Mouse (Mus musculus): ENCODE measurements around the gene Glp1r. TPM values are rescaled to one million over a fixed set of nuclear protein-coding genes. Genes with fewer than 3 reads are reported as not detected.

Glp1r gene
- 0.07 and 0.08 TPM in 2 replicates for polyA plus RNA-seq (2014; fragmentation: Nextera tagmentation; extraction: Ambion mirVana)

- DNase-seq (ENCODE audit: low spot score) (no peak), ATAC-seq (ENCODE audit: insufficient read depth, low FRiP score, low TSS enrichment) (no peak)
- Histone ChIP-seq H3K9ac (ENCODE audit: low read length) (peak within 1 kb of the TSS; percentile 50), H3K4me1 (ENCODE audit: control insufficient read depth, insufficient read depth, low read length) (peaks cover 3% of the 10 kb centered on the region; the same call in 1 of the 2 replicates), H3K4me2 (ENCODE audit: low read depth) (peak within 1 kb of the TSS; percentile 86), H3K27ac (ENCODE audit: low read depth, low read length) (no peak within 1 kb of the TSS), H3K27me3 (ENCODE audit: control insufficient read depth, insufficient read depth, low read length) (peaks cover 13% of the 10 kb centered on the region), H3K4me3 (ENCODE audit: low read depth, low read length) (peak within 1 kb of the TSS; percentile 39), H3K9me3 (ENCODE audit: control insufficient read depth, low read length) (no peaks in the 10 kb centered on the region), H3K36me3 (ENCODE audit: control insufficient read depth, insufficient read depth, low read length) (no peaks in the 10 kb centered on the region)
- under 1% methylated on average over 37 of the region's 37 CpGs for WGBS
Observed at GRCm38 (mm10) chr17:30901627-30902026, at the start of gene Glp1r. TSS of gene Glp1r (plus strand) at chr17:30901817.

DNA sequence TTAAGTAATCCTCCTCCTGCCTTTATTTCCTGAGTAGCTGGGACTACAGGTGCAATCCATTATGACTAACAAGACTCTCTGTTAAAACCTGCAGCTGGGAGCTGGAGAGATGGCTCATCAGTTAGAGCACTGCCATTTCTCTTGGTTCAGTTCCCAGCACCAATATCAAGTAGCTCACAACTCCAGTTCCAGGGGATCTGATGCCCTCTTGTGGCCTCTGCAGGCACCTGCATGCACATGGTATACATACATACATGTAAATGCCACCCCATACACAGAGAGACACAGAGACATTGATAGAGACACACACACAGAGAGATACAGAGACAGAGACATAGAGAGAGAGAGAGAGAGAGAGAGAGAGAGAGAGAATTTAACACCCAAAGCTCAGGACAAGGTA lies 49.3 kb upstream of the Glp1r start:
- H3K27ac ChIP-seq (ENCODE audit: low read depth, low read length): no peak overlapping the region
- H3K27me3 ChIP-seq (ENCODE audit: control insufficient read depth, insufficient read depth, low read length): no peaks in the 10 kb centered on the region
- H3K4me1 ChIP-seq (ENCODE audit: control insufficient read depth, insufficient read depth, low read length): no peaks in the 10 kb centered on the region
- H3K36me3 ChIP-seq (ENCODE audit: control insufficient read depth, insufficient read depth, low read length): no peaks in the 10 kb centered on the region
- ATAC-seq (ENCODE audit: insufficient read depth, low FRiP score, low TSS enrichment) (no peak), DNase-seq (ENCODE audit: low spot score) (no peak)
- no peak overlapping the region for H3K4me2 ChIP-seq (ENCODE audit: low read depth)
- no peaks in the 10 kb centered on the region for H3K9me3 ChIP-seq (ENCODE audit: control insufficient read depth, low read length)
- H3K9ac ChIP-seq (ENCODE audit: low read length): no peak overlapping the region
- H3K4me3 ChIP-seq (ENCODE audit: low read depth, low read length): no peak overlapping the region

GRCm38 (mm10) chr17:30857347-30857746 lies 44.3 kb upstream of the Glp1r start:
- Histone ChIP-seq H3K27me3 (ENCODE audit: control insufficient read depth, insufficient read depth, low read length) (no peaks in the 10 kb centered on the region), H3K9ac (ENCODE audit: low read length) (no peak overlapping the region), H3K9me3 (ENCODE audit: control insufficient read depth, low read length) (no peaks in the 10 kb centered on the region), H3K4me2 (ENCODE audit: low read depth) (no peak overlapping the region), H3K36me3 (ENCODE audit: control insufficient read depth, insufficient read depth, low read length) (no peaks in the 10 kb centered on the region), H3K4me3 (ENCODE audit: low read depth, low read length) (no peak overlapping the region), H3K4me1 (ENCODE audit: control insufficient read depth, insufficient read depth, low read length) (peaks cover 10% of the 10 kb centered on the region), H3K27ac (ENCODE audit: low read depth, low read length) (no peak overlapping the region)
- ATAC-seq (ENCODE audit: insufficient read depth, low FRiP score, low TSS enrichment) (no peak), DNase-seq (ENCODE audit: low spot score) (no peak)
- WGBS: 90% methylated on average over 5 of the region's 5 CpGs

DNA sequence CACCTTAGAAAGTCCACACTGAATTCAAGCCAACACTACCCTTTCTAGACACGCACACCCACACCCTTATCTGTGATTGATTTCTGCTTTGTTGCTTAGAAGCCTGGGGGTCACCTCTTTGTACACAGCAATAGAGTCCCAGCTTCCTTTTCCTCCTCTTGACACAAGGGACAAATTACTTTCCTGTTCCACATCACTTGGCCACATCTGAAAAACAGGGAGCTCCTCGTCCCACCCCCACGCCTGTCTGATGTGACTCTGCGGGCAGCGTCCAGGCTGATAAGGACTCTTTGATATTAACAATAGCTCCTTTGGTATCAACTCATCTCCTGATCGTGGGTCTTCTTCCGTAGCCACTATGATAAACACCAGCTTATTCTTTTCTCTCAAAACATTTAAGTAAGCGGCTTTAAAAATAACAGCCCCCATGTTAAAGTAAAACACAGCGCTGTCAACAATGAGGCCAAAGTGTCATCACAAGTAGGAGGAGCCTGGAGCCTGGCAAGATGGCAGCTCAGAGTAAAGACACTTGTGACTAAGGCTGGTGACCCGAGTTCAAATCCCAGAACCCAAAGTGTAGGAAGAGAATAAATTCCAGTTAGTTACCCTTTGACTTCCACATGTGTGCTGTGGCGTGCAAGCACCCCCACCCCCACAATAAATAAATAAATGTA lies 42.9 kb upstream of the Glp1r start:
- no peak overlapping the region for H3K9ac ChIP-seq (ENCODE audit: low read length)
- peaks cover 10% of the 10 kb centered on the region for H3K4me1 ChIP-seq (ENCODE audit: control insufficient read depth, insufficient read depth, low read length)
- no peaks in the 10 kb centered on the region for H3K27me3 ChIP-seq (ENCODE audit: control insufficient read depth, insufficient read depth, low read length)
- no peak for DNase-seq (ENCODE audit: low spot score)
- WGBS: 76% methylated on average over 11 of the region's 11 CpGs
- no peak for ATAC-seq (ENCODE audit: insufficient read depth, low FRiP score, low TSS enrichment)
- no peak overlapping the region for H3K27ac ChIP-seq (ENCODE audit: low read depth, low read length)
- no peak overlapping the region for H3K4me2 ChIP-seq (ENCODE audit: low read depth)
- no peak overlapping the region for H3K4me3 ChIP-seq (ENCODE audit: low read depth, low read length)
- H3K9me3 ChIP-seq (ENCODE audit: control insufficient read depth, low read length): no peaks in the 10 kb centered on the region
- H3K36me3 ChIP-seq (ENCODE audit: control insufficient read depth, insufficient read depth, low read length): no peaks in the 10 kb centered on the region

GRCm38 (mm10) chr17:30859989-30860585 lies 41.5 kb upstream of the Glp1r start:
- WGBS: 40% methylated on average over 10 of the region's 10 CpGs
- Histone ChIP-seq H3K27me3 (ENCODE audit: control insufficient read depth, insufficient read depth, low read length) (no peaks in the 10 kb centered on the region), H3K9ac (ENCODE audit: low read length) (no peak overlapping the region), H3K4me3 (ENCODE audit: low read depth, low read length) (no peak overlapping the region), H3K4me2 (ENCODE audit: low read depth) (no peak overlapping the region), H3K4me1 (ENCODE audit: control insufficient read depth, insufficient read depth, low read length) (peaks cover 10% of the 10 kb centered on the region), H3K9me3 (ENCODE audit: control insufficient read depth, low read length) (no peaks in the 10 kb centered on the region), H3K36me3 (ENCODE audit: control insufficient read depth, insufficient read depth, low read length) (no peaks in the 10 kb centered on the region), H3K27ac (ENCODE audit: low read depth, low read length) (peak overlapping the region; percentile 39)
- DNase-seq (ENCODE audit: low spot score) (peak; percentile 27), ATAC-seq (ENCODE audit: insufficient read depth, low FRiP score, low TSS enrichment) (no peak)

GRCm38 (mm10) chr17:30860606-30861005 lies 41.0 kb upstream of the Glp1r start:
- H3K27ac ChIP-seq (ENCODE audit: low read depth, low read length): peak overlapping the region; percentile 39; the same call in 1 of the 2 replicates
- no peak for ATAC-seq (ENCODE audit: insufficient read depth, low FRiP score, low TSS enrichment)
- H3K9ac ChIP-seq (ENCODE audit: low read length): no peak overlapping the region
- H3K4me2 ChIP-seq (ENCODE audit: low read depth): no peak overlapping the region
- H3K4me3 ChIP-seq (ENCODE audit: low read depth, low read length): no peak overlapping the region
- peaks cover 10% of the 10 kb centered on the region for H3K4me1 ChIP-seq (ENCODE audit: control insufficient read depth, insufficient read depth, low read length)
- no peaks in the 10 kb centered on the region for H3K36me3 ChIP-seq (ENCODE audit: control insufficient read depth, insufficient read depth, low read length)
- DNase-seq (ENCODE audit: low spot score): no peak
- H3K9me3 ChIP-seq (ENCODE audit: control insufficient read depth, low read length): no peaks in the 10 kb centered on the region
- no peaks in the 10 kb centered on the region for H3K27me3 ChIP-seq (ENCODE audit: control insufficient read depth, insufficient read depth, low read length)
- WGBS: 72% methylated on average over 7 of the region's 7 CpGs

- ATAC-seq (ENCODE audit: insufficient read depth, low FRiP score, low TSS enrichment) (no peak), DNase-seq (ENCODE audit: low spot score) (no peak)
- no peaks in the 10 kb centered on the region for H3K9me3 ChIP-seq (ENCODE audit: control insufficient read depth, low read length)
- H3K4me3 ChIP-seq (ENCODE audit: low read depth, low read length): no peak overlapping the region
- H3K27ac ChIP-seq (ENCODE audit: low read depth, low read length): no peak overlapping the region
- 75% methylated on average over 8 of the region's 8 CpGs for WGBS
- no peaks in the 10 kb centered on the region for H3K27me3 ChIP-seq (ENCODE audit: control insufficient read depth, insufficient read depth, low read length)
- no peak overlapping the region for H3K9ac ChIP-seq (ENCODE audit: low read length)
- no peak overlapping the region for H3K4me2 ChIP-seq (ENCODE audit: low read depth)
- H3K36me3 ChIP-seq (ENCODE audit: control insufficient read depth, insufficient read depth, low read length): no peaks in the 10 kb centered on the region
- H3K4me1 ChIP-seq (ENCODE audit: control insufficient read depth, insufficient read depth, low read length): no peaks in the 10 kb centered on the region
Observed at GRCm38 (mm10) chr17:30866281-30866680, 35.3 kb upstream of the Glp1r start.

GRCm38 (mm10) chr17:30866966-30867365 lies 34.7 kb upstream of the Glp1r start:
- Histone ChIP-seq H3K27me3 (ENCODE audit: control insufficient read depth, insufficient read depth, low read length) (no peaks in the 10 kb centered on the region), H3K36me3 (ENCODE audit: control insufficient read depth, insufficient read depth, low read length) (no peaks in the 10 kb centered on the region), H3K4me2 (ENCODE audit: low read depth) (no peak overlapping the region), H3K4me3 (ENCODE audit: low read depth, low read length) (no peak overlapping the region), H3K9ac (ENCODE audit: low read length) (no peak overlapping the region), H3K9me3 (ENCODE audit: control insufficient read depth, low read length) (no peaks in the 10 kb centered on the region), H3K27ac (ENCODE audit: low read depth, low read length) (no peak overlapping the region), H3K4me1 (ENCODE audit: control insufficient read depth, insufficient read depth, low read length) (no peaks in the 10 kb centered on the region)
- WGBS: 89% methylated on average over 9 of the region's 9 CpGs
- no peak for DNase-seq (ENCODE audit: low spot score)
- no peak for ATAC-seq (ENCODE audit: insufficient read depth, low FRiP score, low TSS enrichment)

DNA sequence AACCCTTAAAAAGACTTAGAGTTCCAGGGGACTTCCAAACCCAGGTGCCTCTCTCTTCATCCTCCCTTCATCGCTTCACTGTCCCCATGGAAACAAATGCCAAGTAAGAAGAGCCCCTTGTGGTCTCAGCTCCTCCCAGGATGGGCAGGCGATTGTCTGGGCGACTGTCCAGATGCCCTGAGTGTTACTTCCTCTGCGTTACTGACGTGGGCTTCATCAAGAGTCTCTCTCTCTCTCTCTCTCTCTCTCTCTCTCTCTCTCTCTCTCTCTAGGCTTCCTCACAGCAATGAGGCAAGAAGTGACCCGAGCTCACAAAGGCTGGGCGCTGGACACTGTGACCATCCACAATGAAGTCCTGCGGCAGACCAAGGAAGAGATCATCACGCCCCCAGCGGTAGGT lies 30.6 kb upstream of the Glp1r start:
- Histone ChIP-seq H3K4me1 (ENCODE audit: control insufficient read depth, insufficient read depth, low read length) (no peaks in the 10 kb centered on the region), H3K27ac (ENCODE audit: low read depth, low read length) (no peak overlapping the region), H3K36me3 (ENCODE audit: control insufficient read depth, insufficient read depth, low read length) (no peaks in the 10 kb centered on the region), H3K9me3 (ENCODE audit: control insufficient read depth, low read length) (no peaks in the 10 kb centered on the region), H3K4me3 (ENCODE audit: low read depth, low read length) (no peak overlapping the region), H3K9ac (ENCODE audit: low read length) (no peak overlapping the region), H3K4me2 (ENCODE audit: low read depth) (no peak overlapping the region), H3K27me3 (ENCODE audit: control insufficient read depth, insufficient read depth, low read length) (no peaks in the 10 kb centered on the region)
- WGBS: 31% methylated on average over 10 of the region's 10 CpGs
- ATAC-seq (ENCODE audit: insufficient read depth, low FRiP score, low TSS enrichment) (no peak), DNase-seq (ENCODE audit: low spot score) (no peak)

Data from neural tube, embryonic 11.5 days (tissue).